In the genomic region with DNA sequence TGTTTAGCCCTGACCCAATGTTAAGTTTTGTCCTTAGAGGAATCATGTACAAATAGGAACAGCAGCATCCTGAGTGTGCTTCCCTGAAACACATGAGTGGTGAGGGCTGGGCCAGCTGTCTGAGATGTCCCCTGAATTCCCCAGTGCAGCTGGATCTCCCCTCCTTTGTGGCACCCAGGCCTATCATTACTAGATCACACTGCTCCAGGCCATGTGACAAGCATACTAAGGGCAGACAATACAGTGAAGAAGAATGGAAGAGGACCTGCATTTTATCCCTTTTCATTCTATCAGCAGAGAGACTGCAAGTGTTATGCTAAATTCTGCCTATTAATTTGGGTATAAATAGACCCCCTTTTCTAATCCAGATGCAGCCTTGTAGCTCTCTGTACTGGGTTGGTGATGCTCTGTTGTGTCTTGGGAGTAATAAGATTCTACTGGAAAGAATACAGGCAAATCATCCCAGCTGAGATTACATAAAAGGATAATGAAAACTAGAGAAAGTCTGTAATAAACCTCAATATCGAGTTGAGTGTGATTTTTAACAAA, we compare ENCODE assay signal across 23 mouse cellular contexts.
DNase-seq lines count a peak whose midpoint lies in the region; ATAC-seq lines count a peak whose summit lies in the region.
"Had no signal": no experiment of that assay in that cellular context is flagged by ENCODE, and none has a peak within 500 bp of the region (broad histone marks: within the 10 kb centered on the region; RNA-seq: fewer than 3 reads in every experiment).

No protein-coding gene starts in this region.

- peak; percentile 12 to 19 for DNase-seq in frontal cortex, postnatal 10 days (ENCODE audit: low spot score in 2 of 2)
- peak; percentile 24 to 39 for DNase-seq in right cerebral cortex, postnatal 10 days (ENCODE audit: low spot score in 2 of 2)
- no peak for DNase-seq in right cerebral cortex, adult 2 months (ENCODE audit: low spot score in 2 of 2)
- no peak for DNase-seq in cerebellum, adult 11-12 months
- no peak for DNase-seq in B cell, adult 2 months
- DNase-seq: adrenal gland, postnatal 14 days; cerebellum, adult 9-10 months; gastrocnemius, postnatal 36 days; kidney, postnatal 36 days; layer of hippocampus, adult 9-11 months; liver, postnatal 0 days; lung, postnatal 14 days; right cerebral cortex, postnatal 14 days; spleen, adult 18-20 months; thymus, postnatal 4 days had no signal

- H3K4me3 ChIP-seq in hindbrain, embryonic 16.5 days (ENCODE audit: low read length), result no peak overlapping the region
- H3K4me3 ChIP-seq: embryonic facial prominence, embryonic 12.5 days; limb, embryonic 10.5 days had no signal

- H3K36me3 ChIP-seq in hindbrain, embryonic 16.5 days (ENCODE audit: control insufficient read depth, insufficient read depth, low read length), result no peaks in the 10 kb centered on the region
- H3K36me3 ChIP-seq: embryonic facial prominence, embryonic 12.5 days; limb, embryonic 10.5 days had no signal

- 56% methylated on average over 1 of the region's 1 CpGs for WGBS in hindbrain, embryonic 16.5 days

- no peaks in the 10 kb centered on the region for H3K9me3 ChIP-seq in hindbrain, embryonic 16.5 days (ENCODE audit: control insufficient read depth, low read length)
- H3K9me3 ChIP-seq: embryonic facial prominence, embryonic 12.5 days; limb, embryonic 10.5 days had no signal

- ATAC-seq in frontal cortex, adult (ENCODE audit: low TSS enrichment), result no peak
- no peak for ATAC-seq in hindbrain, embryonic 16.5 days
- ATAC-seq in megakaryocyte progenitor cell, adult 5-6 weeks (replicated peaks; ENCODE audit: poor library complexity), result no peak
- ATAC-seq: CD4-positive, CD25-positive, alpha-beta regulatory T cell, adult 4 months; intestine, embryonic 16.5 days; liver, postnatal 0 days; Patski had no signal

- H3K27me3 ChIP-seq in hindbrain, embryonic 16.5 days (replicated peaks; ENCODE audit: control insufficient read depth, insufficient read depth, low read length), result no peaks in the 10 kb centered on the region
- H3K27me3 ChIP-seq: embryonic facial prominence, embryonic 12.5 days; Patski had no signal

- no peak overlapping the region for H3K4me2 ChIP-seq in hindbrain, embryonic 16.5 days (ENCODE audit: low read length)
- H3K4me2 ChIP-seq: embryonic facial prominence, embryonic 12.5 days had no signal

- no peak overlapping the region for H3K9ac ChIP-seq in hindbrain, embryonic 16.5 days (ENCODE audit: low read depth, low read length)
- H3K9ac ChIP-seq: embryonic facial prominence, embryonic 12.5 days; liver, postnatal 0 days had no signal

- peak overlapping the region; percentile 13; the same call in 1 of the 2 replicates for H3K27ac ChIP-seq in hindbrain, embryonic 16.5 days (ENCODE audit: low read depth, low read length)
- H3K27ac ChIP-seq: embryonic facial prominence, embryonic 12.5 days; limb, embryonic 10.5 days had no signal

- H3K4me1 ChIP-seq in hindbrain, embryonic 16.5 days (ENCODE audit: control insufficient read depth, insufficient read depth, low read depth, low read length), result 0 out of 2 replicates have a peak, but pooled peaks cover 3% of the 10 kb centered on the region
- H3K4me1 ChIP-seq: embryonic facial prominence, embryonic 12.5 days; limb, embryonic 10.5 days had no signal

Comparison
In these comparisons a context has a peak if more than half of its experiments do, and no peak if none do; other contexts are left out.
1. DNase-seq: peak in frontal cortex, postnatal 10 days (2 of 2) and right cerebral cortex, postnatal 10 days (2 of 2); none in right cerebral cortex, adult 2 months (0 of 2), cerebellum, adult 11-12 months (single experiment) and B cell, adult 2 months (0 of 2).